Mouse (Mus musculus) heart, embryonic 11.5 days (tissue): ENCODE measurements at regions not wholly inside any gene's neighbourhood (a gene's known extent, or its start where the extent isn't known, plus 50 kb on each side); places are given as distances from the start of the nearest gene placed in this dataset.

ENCODE experiments used
- ATAC-seq: fragments of 200-750 bp; cut with Nextera tagmentation; replicated peaks from 2 replicates; pipeline ENCODE4 v1.8.0; 2017; ENCODE audit warnings: moderate library complexity; ENCODE audit not compliant: insufficient number of reproducible peaks, low FRiP score, low TSS enrichment
- H3K27ac ChIP-seq: fragments of 300-500 bp; sonication (generic); 2 replicates; pipeline ENCODE4 v1.5.1; 2014; ENCODE audit warnings: mild to moderate bottlenecking, low read depth, low read length
- H3K27me3 ChIP-seq: fragments of 300-500 bp; sonication (generic); 2 replicates; pipeline ENCODE4 v1.6.1; 2014; ENCODE audit warnings: mild to moderate bottlenecking, low read length, mixed read lengths; ENCODE audit not compliant: control insufficient read depth, insufficient read depth
- H3K36me3 ChIP-seq: fragments of 300-500 bp; sonication (generic); 2 replicates; pipeline ENCODE4 v1.6.1; 2014; ENCODE audit warnings: mild to moderate bottlenecking, low read length, moderate library complexity, mixed read lengths; ENCODE audit not compliant: control insufficient read depth, insufficient read depth
- H3K4me1 ChIP-seq: fragments of 300-500 bp; sonication (generic); 2 replicates; pipeline ENCODE4 v1.6.1; 2014; ENCODE audit warnings: low read length; ENCODE audit not compliant: control insufficient read depth, insufficient read depth
- H3K4me2 ChIP-seq: fragments of 300-500 bp; sonication (generic); 2 replicates; pipeline ENCODE4 v1.6.1; 2014; ENCODE audit warnings: mild to moderate bottlenecking, moderate library complexity
- H3K4me3 ChIP-seq: fragments of 300-500 bp; sonication (generic); 2 replicates; pipeline ENCODE4 v1.5.1; 2014; ENCODE audit warnings: low read depth, low read length
- H3K9ac ChIP-seq: fragments of 300-500 bp; sonication (generic); 2 replicates; pipeline ENCODE4 v1.6.1; 2014; ENCODE audit warnings: mild to moderate bottlenecking, low read depth, low read length, moderate library complexity
- H3K9me3 ChIP-seq: fragments of 300-500 bp; sonication (generic); replicated peaks from 2 replicates; pipeline ENCODE4 v1.6.1; 2016; ENCODE audit warnings: low read length; ENCODE audit not compliant: control insufficient read depth

DNA sequence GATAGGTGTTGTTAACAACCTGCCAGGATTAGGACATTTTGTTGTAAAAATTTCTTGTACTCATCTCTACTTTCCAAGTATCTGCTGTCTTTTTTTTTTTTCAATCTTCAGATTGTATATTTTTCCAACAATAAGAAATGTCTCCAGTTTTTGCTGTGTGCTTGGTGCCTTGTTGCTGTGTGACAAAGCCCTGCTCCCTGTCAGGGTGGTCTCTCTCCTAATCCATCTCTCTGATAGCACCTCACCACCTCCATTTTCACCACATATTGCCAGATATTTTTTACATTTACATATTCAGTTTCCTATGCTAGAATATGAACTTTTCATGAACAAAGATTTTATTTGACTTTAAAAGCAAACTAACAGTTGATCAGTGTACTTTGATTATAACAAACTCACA is 50.1 kb upstream of the Spred1 start:
- Histone ChIP-seq H3K27ac (no peak overlapping the region), H3K27me3 (no peaks in the 10 kb centered on the region), H3K9me3 (no peaks in the 10 kb centered on the region), H3K36me3 (no peaks in the 10 kb centered on the region), H3K4me1 (no peaks in the 10 kb centered on the region), H3K9ac (no peak overlapping the region), H3K4me2 (no peak overlapping the region), H3K4me3 (no peak overlapping the region)
- ATAC-seq, result no peak
